Mouse (Mus musculus): ENCODE results near the gene Hlx. TPM values are rescaled to one million over a fixed set of nuclear protein-coding genes. Genes with fewer than 3 reads are reported as not detected.

Gene Hlx
- polyA plus RNA-seq, 1 experiment from 2014 or later: 4.8 TPM

DNA sequence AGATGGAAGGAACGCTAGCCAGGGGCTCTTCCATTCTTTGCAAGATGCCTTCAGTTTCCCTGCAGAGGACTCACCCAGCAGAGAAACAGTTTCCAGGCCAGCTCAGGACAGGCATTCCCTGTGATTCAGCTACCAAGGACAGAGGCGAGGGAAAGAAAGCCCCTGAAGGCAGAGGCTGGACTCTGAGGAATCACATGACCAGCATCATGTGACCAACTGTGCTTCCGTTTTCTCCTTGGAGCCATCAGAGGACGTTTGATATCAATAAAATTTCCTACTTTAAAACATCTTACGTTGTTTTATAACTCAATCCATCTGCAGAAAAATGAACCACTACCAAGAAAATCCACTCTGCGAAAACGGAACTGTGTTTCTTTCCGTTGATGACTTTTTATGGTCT is 41.2 kb downstream of the Hlx start:
- Histone ChIP-seq H3K27me3 (ENCODE audit: low read depth, poor library complexity, severe bottlenecking) (no peaks in the 10 kb centered on the region), H3K36me3 (no peaks in the 10 kb centered on the region), H3K27ac (replicated peaks) (no peak overlapping the region), H3K4me1 (no peaks in the 10 kb centered on the region), H3K4me3 (no peak overlapping the region), H3K9me3 (replicated peaks) (no peaks in the 10 kb centered on the region)
- WGBS: 85% methylated on average over 8 of the region's 8 CpGs
- no peak for DNase-seq (ENCODE audit: low spot score)

DNA sequence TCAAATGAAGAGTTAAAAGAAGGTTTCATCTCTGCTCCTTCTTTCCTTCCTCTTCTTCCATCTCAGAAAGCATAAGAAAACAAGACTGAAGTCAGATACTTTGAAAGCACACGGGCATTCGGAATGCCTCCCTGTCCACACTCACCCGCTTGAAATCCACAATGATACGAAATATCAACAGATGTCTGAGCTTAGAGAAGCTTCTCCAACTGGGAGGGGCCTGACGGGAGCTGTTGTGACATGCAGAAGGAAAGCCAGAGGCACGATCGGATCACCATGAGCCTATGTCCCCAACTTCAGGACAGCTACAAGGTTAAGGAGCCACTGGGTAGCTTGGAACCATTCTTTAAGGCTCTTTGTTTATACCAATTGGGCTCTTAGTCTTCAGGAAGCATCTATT is 44.4 kb downstream of the Hlx start:
- H3K9me3 ChIP-seq (replicated peaks): no peaks in the 10 kb centered on the region
- H3K4me3 ChIP-seq: no peak overlapping the region
- DNase-seq (ENCODE audit: low spot score): no peak
- H3K27ac ChIP-seq (replicated peaks): no peak overlapping the region
- WGBS: 87% methylated on average over 7 of the region's 7 CpGs
- no peaks in the 10 kb centered on the region for H3K27me3 ChIP-seq (ENCODE audit: low read depth, poor library complexity, severe bottlenecking)
- no peaks in the 10 kb centered on the region for H3K36me3 ChIP-seq
- H3K4me1 ChIP-seq: no peaks in the 10 kb centered on the region

DNA sequence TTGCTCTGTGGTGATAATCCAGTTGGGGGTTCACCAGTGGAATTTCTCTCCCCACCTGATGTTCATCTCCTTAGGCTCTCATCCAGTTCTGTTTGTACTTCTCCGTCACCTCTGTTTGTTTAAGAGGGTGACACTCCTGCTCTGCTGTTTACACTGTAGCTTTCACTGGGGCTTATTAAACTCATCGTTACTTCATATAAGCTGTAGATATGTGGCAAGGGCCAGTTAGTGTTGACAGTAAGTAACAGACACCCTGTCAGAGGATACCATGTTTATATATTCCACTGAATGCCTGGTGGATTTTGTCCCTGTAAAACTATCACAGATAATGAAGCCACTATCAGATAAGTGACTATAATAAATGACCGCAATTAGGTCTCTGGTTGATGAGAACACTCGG is 44.9 kb downstream of the Hlx start:
- DNase-seq (ENCODE audit: low spot score): no peak
- WGBS: 76% methylated on average over 4 of the region's 4 CpGs
- Histone ChIP-seq H3K27me3 (ENCODE audit: low read depth, poor library complexity, severe bottlenecking) (no peaks in the 10 kb centered on the region), H3K4me1 (no peaks in the 10 kb centered on the region), H3K36me3 (no peaks in the 10 kb centered on the region), H3K27ac (replicated peaks) (no peak overlapping the region), H3K9me3 (replicated peaks) (no peaks in the 10 kb centered on the region), H3K4me3 (no peak overlapping the region)

DNA sequence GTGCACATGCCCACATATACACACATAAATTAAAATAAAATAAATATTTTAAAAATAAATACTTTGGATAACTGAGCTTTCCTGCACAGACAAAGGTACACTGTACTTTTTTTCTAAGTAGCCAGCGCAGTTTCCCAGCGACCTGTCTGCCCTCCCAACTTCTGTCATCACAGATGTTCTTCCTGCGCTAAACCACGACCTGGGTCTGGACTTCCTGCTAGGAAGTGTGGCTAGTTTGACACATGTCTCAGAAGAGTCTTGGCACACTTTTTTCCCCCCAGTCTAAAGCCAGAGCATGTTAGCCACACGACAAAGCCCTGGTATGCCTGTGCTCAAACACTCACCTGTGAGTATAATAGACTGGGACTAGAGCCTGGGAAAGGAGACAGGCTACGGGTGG is 48.9 kb downstream of the Hlx start:
- H3K27ac ChIP-seq (replicated peaks): no peak overlapping the region
- H3K27me3 ChIP-seq (ENCODE audit: low read depth, poor library complexity, severe bottlenecking): no peaks in the 10 kb centered on the region
- no peak overlapping the region for H3K4me3 ChIP-seq
- no peaks in the 10 kb centered on the region for H3K9me3 ChIP-seq (replicated peaks)
- no peaks in the 10 kb centered on the region for H3K4me1 ChIP-seq
- WGBS: 79% methylated on average over 6 of the region's 6 CpGs
- no peaks in the 10 kb centered on the region for H3K36me3 ChIP-seq
- no peak for DNase-seq (ENCODE audit: low spot score)

DNA sequence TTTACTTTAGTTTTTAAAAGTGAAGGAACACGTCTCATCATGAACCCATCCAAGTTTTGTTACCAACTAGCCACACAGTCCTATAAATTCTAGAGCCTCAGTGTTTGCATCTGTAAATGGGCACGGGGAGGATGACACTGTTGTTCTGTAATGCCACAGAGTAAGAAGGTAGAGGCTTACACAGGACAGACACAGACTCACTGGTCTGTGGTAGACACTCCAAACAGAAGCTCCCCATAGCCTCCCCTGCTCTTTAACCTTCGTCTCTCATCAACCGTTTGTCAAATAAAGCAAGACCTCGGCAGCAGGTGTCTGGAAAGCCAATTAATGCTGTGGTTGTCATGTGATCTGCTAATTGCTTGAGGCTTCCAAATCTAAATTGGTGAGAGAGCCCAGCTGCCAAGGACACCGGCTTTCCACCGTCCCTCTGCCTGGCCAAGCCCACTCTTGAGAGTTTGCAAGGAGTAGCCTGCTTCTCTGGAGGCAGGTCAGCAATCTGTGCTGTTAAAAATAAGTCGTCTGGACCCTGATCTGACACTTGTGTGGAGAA is 52.9 kb downstream of the Hlx start:
- Histone ChIP-seq H3K4me1 (no peaks in the 10 kb centered on the region), H3K9me3 (replicated peaks) (no peaks in the 10 kb centered on the region), H3K27me3 (ENCODE audit: low read depth, poor library complexity, severe bottlenecking) (no peaks in the 10 kb centered on the region), H3K36me3 (no peaks in the 10 kb centered on the region), H3K4me3 (no peak overlapping the region), H3K27ac (replicated peaks) (no peak overlapping the region)
- DNase-seq (ENCODE audit: low spot score): no peak
- WGBS: 82% methylated on average over 8 of the region's 8 CpGs

DNA sequence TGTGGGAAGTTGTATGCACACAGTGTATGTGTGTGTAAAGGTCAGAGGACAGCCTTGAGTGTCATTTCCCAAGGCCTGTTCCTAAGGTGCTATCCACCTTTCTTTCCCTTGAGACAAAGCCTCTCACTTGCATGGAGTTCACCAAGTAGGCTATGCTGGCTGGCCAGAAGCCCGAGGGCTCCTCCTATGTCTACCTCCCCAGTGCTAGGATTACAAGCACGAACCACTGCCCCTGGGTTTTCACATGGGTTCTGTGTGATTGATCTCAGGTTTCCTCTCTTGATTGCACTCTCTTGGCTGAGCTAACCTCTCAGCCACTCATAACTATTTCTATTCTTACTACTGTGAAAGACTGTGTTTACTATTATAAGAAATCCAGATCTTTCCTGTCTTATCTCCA is 54.8 kb downstream of the Hlx start:
- Histone ChIP-seq H3K4me1 (no peaks in the 10 kb centered on the region), H3K36me3 (no peaks in the 10 kb centered on the region), H3K27ac (replicated peaks) (no peak overlapping the region), H3K9me3 (replicated peaks) (no peaks in the 10 kb centered on the region), H3K4me3 (no peak overlapping the region), H3K27me3 (ENCODE audit: low read depth, poor library complexity, severe bottlenecking) (no peaks in the 10 kb centered on the region)
- no peak for DNase-seq (ENCODE audit: low spot score)
- 68% methylated on average over 2 of the region's 2 CpGs for WGBS

Other genes with a start within 250 kb of the Hlx start
- gene Marc1, start 78.7 kb upstream of the Hlx start, polyA plus RNA-seq (2016; fragmentation: Nextera tagmentation; extraction: Ambion mirVana): 0.11 TPM in 1 of 2 replicates, not detected in the other
- gene Marc2, start 113.8 kb upstream of the Hlx start, polyA plus RNA-seq (2016; fragmentation: Nextera tagmentation; extraction: Ambion mirVana): 85.7 and 93.7 TPM in 2 replicates
- gene C130074G19Rik, start 150.6 kb upstream of the Hlx start, polyA plus RNA-seq (2016; fragmentation: Nextera tagmentation; extraction: Ambion mirVana): 0.57 and 0.62 TPM in 2 replicates